Mouse (Mus musculus): ENCODE results near the gene Bud13. TPM values are rescaled to one million over a fixed set of nuclear protein-coding genes. Genes with fewer than 3 reads are reported as not detected.

Bud13 gene
- polyA plus RNA-seq, 1 experiment from 2014 or later: 17.9 TPM

GRCm38 (mm10) chr9:46339051-46339652, 56.3 kb downstream of the Bud13 start:
- no peak overlapping the region for H3K4me3 ChIP-seq (replicated peaks; ENCODE audit: low read length)
- no peak overlapping the region for H3K9ac ChIP-seq (replicated peaks; ENCODE audit: low read depth, low read length)
- H3K4me1 ChIP-seq (replicated peaks; ENCODE audit: control insufficient read depth, insufficient read depth, low read length): peaks cover 16% of the 10 kb centered on the region
- H3K27ac ChIP-seq (ENCODE audit: low read length): no peak overlapping the region
- 0 out of 2 replicates have a peak, but pooled peaks cover 2% of the 10 kb centered on the region for H3K27me3 ChIP-seq (replicated peaks; ENCODE audit: control insufficient read depth, insufficient read depth, low read length)
- H3K9me3 ChIP-seq (ENCODE audit: control insufficient read depth, low read length): no peaks in the 10 kb centered on the region
- 66% methylated on average over 4 of the region's 4 CpGs for WGBS
- no peaks in the 10 kb centered on the region for H3K36me3 ChIP-seq (ENCODE audit: control insufficient read depth, insufficient read depth)
- no peak for ATAC-seq
- no peak overlapping the region for H3K4me2 ChIP-seq (ENCODE audit: low read length)

- Histone ChIP-seq H3K4me3 (replicated peaks; ENCODE audit: low read length) (no peak overlapping the region), H3K27ac (ENCODE audit: low read length) (no peak overlapping the region), H3K36me3 (ENCODE audit: control insufficient read depth, insufficient read depth) (no peaks in the 10 kb centered on the region), H3K4me1 (replicated peaks; ENCODE audit: control insufficient read depth, insufficient read depth, low read length) (peaks cover 11% of the 10 kb centered on the region), H3K27me3 (replicated peaks; ENCODE audit: control insufficient read depth, insufficient read depth, low read length) (0 out of 2 replicates have a peak, but pooled peaks cover 2% of the 10 kb centered on the region), H3K4me2 (ENCODE audit: low read length) (no peak overlapping the region), H3K9me3 (ENCODE audit: control insufficient read depth, low read length) (no peaks in the 10 kb centered on the region), H3K9ac (replicated peaks; ENCODE audit: low read depth, low read length) (no peak overlapping the region)
- WGBS: 98% methylated on average over 4 of the region's 4 CpGs
- no peak for ATAC-seq
Measured at GRCm38 (mm10) chr9:46345887-46346665, 63.3 kb downstream of the Bud13 start.

Other genes with a start within 250 kb of the Bud13 start
- 1.4 and 1.5 TPM in 2 replicates for gene Apoa1, start 54.4 kb upstream of the Bud13 start, polyA plus RNA-seq (2015; fragmentation: Nextera tagmentation; extraction: Ambion mirVana)
- not detected in 2 replicates for gene Apoc3, start 47.4 kb upstream of the Bud13 start, polyA plus RNA-seq (2015; fragmentation: Nextera tagmentation; extraction: Ambion mirVana)
- not detected in 2 replicates for gene Apoa4, start 42.3 kb upstream of the Bud13 start, polyA plus RNA-seq (2015; fragmentation: Nextera tagmentation; extraction: Ambion mirVana)
- gene Apoa5, start 14.4 kb upstream of the Bud13 start, polyA plus RNA-seq (2015; fragmentation: Nextera tagmentation; extraction: Ambion mirVana): not detected in 2 replicates
- gene Zpr1, start 9.9 kb upstream of the Bud13 start, polyA plus RNA-seq (2015; fragmentation: Nextera tagmentation; extraction: Ambion mirVana): 77.7 and 80.6 TPM in 2 replicates
- gene 4931429L15Rik, start 37.0 kb downstream of the Bud13 start, polyA plus RNA-seq (2015; fragmentation: Nextera tagmentation; extraction: Ambion mirVana): not detected in 2 replicates